Mouse (Mus musculus) brain, embryonic 14.5 days (tissue): ENCODE measurements at regions not wholly inside any gene's neighbourhood (a gene's known extent, or its start where the extent isn't known, plus 50 kb on each side); places are given as distances from the start of the nearest gene placed in this dataset.

ENCODE experiments used
- CTCF ChIP-seq: fragments of 200-500 bp; IDR thresholded peaks from 2 replicates; pipeline ENCODE4 v1.5.1; 2012; ENCODE audit warnings: inconsistent platforms, mild to moderate bottlenecking, moderate library complexity, borderline replicate concordance; ENCODE audit not compliant: insufficient read depth, insufficient read length; ENCODE audit errors: extremely low read depth
- POLR2A ChIP-seq: fragments of 200-500 bp; IDR thresholded peaks from 2 replicates; pipeline ENCODE4 v1.6.1; 2012; ENCODE audit warnings: mild to moderate bottlenecking, inconsistent platforms, borderline replicate concordance; ENCODE audit not compliant: poor library complexity, insufficient read depth, insufficient read length, severe bottlenecking; ENCODE audit errors: extremely low read depth

GRCm38 (mm10) chr4:131325609-131326008 lies 381.4 kb downstream of the Matn1 start:
- TF ChIP-seq POLR2A = no peak
- TF ChIP-seq CTCF = no peak
